Mouse (Mus musculus) CD8-positive naive resting alpha-beta T cell, adult 2 months (primary cell): ENCODE results near the gene Nudt7.

ENCODE experiments used
- DNase-seq, 2 experiments: peaks; one replicate each; pipeline ENCODE4 v3.0.0; 2022; ENCODE audit warnings: low read depth in 2 of 2, low spot score in 2 of 2

Gene Nudt7

GRCm38 (mm10) chr8:114133510-114134362, at the start of gene Nudt7:
Gene Nudt7 (plus strand): TSS chr8:114133557.
- DNase-seq: peak; percentile 59 to 66

- no peak for DNase-seq
Observed at GRCm38 (mm10) chr8:114087932-114088331, 45.4 kb upstream of the Nudt7 start.

GRCm38 (mm10) chr8:114090736-114091135, 42.6 kb upstream of the Nudt7 start:
- DNase-seq: no peak

- DNase-seq: no peak
Observed at GRCm38 (mm10) chr8:114093321-114093720, 40.0 kb upstream of the Nudt7 start.

GRCm38 (mm10) chr8:114094526-114094925, 38.8 kb upstream of the Nudt7 start:
- no peak for DNase-seq

- no peak for DNase-seq
Observed at GRCm38 (mm10) chr8:114100561-114101206, 32.7 kb upstream of the Nudt7 start.

- no peak for DNase-seq
Observed at GRCm38 (mm10) chr8:114103401-114103800, 30.0 kb upstream of the Nudt7 start.

- DNase-seq: no peak
Observed at GRCm38 (mm10) chr8:114105971-114106370, 27.4 kb upstream of the Nudt7 start.

- no peak for DNase-seq
Observed at GRCm38 (mm10) chr8:114109365-114110140, 23.8 kb upstream of the Nudt7 start.

GRCm38 (mm10) chr8:114115076-114115475, 18.3 kb upstream of the Nudt7 start:
- DNase-seq: no peak

GRCm38 (mm10) chr8:114116049-114116448, 17.3 kb upstream of the Nudt7 start:
- DNase-seq: no peak

GRCm38 (mm10) chr8:114117439-114117838, 15.9 kb upstream of the Nudt7 start:
- DNase-seq: no peak

GRCm38 (mm10) chr8:114121781-114122180, 11.6 kb upstream of the Nudt7 start:
- no peak for DNase-seq

- no peak for DNase-seq
Observed at GRCm38 (mm10) chr8:114123611-114124010, 9.7 kb upstream of the Nudt7 start.

GRCm38 (mm10) chr8:114124084-114124750, 9.1 kb upstream of the Nudt7 start:
- no peak for DNase-seq

GRCm38 (mm10) chr8:114130838-114131237, 2.5 kb upstream of the Nudt7 start:
- DNase-seq: no peak

GRCm38 (mm10) chr8:114131421-114131820, 1.9 kb upstream of the Nudt7 start:
- DNase-seq: no peak

- DNase-seq: no peak
Observed at GRCm38 (mm10) chr8:114133050-114133509, 277 bp upstream of the Nudt7 start.

GRCm38 (mm10) chr8:114136750-114137149, 3.4 kb downstream of the Nudt7 start:
- no peak for DNase-seq

- DNase-seq: no peak
Observed at GRCm38 (mm10) chr8:114137181-114137580, 3.8 kb downstream of the Nudt7 start.

- no peak for DNase-seq
Observed at GRCm38 (mm10) chr8:114140437-114140836, 7.1 kb downstream of the Nudt7 start.
